Mouse (Mus musculus): ENCODE measurements around the gene Hnrnph3. TPM values are rescaled to one million over a fixed set of nuclear protein-coding genes. Genes with fewer than 3 reads are reported as not detected.

The Hnrnph3 gene
- polyA plus RNA-seq, 1 experiment from 2014 or later: 75.5 TPM

DNA sequence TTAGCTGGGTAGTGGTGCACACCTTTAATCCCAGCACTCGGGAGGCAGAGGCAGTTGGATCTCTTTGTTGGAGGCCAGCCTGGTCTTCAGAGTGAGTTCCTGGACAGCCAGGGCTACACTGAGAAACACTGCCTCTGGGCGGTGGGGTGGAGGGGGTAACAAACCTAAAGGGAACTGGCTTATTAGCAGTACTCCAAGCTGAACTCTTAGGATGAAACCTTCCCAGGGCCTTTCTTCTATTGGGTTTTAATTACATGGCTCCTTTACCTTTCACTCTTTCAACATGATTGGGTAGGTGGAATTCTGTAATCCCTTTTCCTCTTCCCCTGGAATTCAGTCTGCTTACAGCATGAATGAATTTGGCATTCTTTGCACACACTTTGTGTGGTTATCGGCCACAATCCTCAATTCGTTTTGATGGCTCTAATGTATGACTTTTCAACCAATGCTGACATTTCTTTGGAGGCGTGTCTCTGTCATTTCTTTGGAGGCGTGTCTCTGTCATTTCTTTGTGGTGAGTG is 1.5 kb upstream of the Hnrnph3 start:
- peak overlapping the region; percentile 99 for H3K27ac ChIP-seq (ENCODE audit: low read length)
- ATAC-seq (replicated peaks; ENCODE audit: extremely low read depth, insufficient read depth, low FRiP score): no peak
- H3K36me3 ChIP-seq (ENCODE audit: control insufficient read depth, insufficient read depth): no peaks in the 10 kb centered on the region
- WGBS: 80% methylated on average over 6 of the region's 6 CpGs
- peaks cover 21% of the 10 kb centered on the region for H3K4me1 ChIP-seq (ENCODE audit: control insufficient read depth, insufficient read depth, low read length)
- peak overlapping the region; percentile 84; the same call in 1 of the 2 replicates for H3K4me2 ChIP-seq (ENCODE audit: low read depth, low read length)
- H3K4me3 ChIP-seq (ENCODE audit: low read length): no peak overlapping the region
- H3K9me3 ChIP-seq (replicated peaks; ENCODE audit: control insufficient read depth, low read length): no peaks in the 10 kb centered on the region
- no peaks in the 10 kb centered on the region for H3K27me3 ChIP-seq (ENCODE audit: control insufficient read depth, insufficient read depth, low read length)
- no peak overlapping the region for H3K9ac ChIP-seq (ENCODE audit: low read length)

DNA sequence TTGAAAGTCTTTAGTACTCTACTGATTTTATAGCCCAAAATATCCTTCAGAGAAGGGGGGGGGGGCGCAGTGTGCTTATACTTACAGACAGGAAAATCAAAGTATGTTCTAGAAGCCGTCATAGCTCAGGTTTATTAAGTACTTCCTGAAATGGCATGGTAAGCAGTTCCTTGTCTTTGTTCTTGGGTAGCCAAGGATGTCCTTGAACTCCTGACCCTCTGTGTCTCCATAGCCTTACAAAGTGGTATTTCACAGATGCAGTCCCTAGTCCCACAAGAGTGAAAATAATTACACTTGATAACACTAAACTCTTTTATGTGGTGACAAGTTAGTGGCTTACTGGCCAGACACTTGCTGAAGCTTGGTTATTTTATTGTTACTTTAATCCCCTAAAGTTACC is 999 bp upstream of the Hnrnph3 start:
- H3K4me2 ChIP-seq (ENCODE audit: low read depth, low read length): peak overlapping the region; percentile 84
- peak overlapping the region; percentile 81 for H3K9ac ChIP-seq (ENCODE audit: low read length)
- H3K27ac ChIP-seq (ENCODE audit: low read length): peak overlapping the region; percentile 99
- peaks cover 24% of the 10 kb centered on the region for H3K4me1 ChIP-seq (ENCODE audit: control insufficient read depth, insufficient read depth, low read length)
- no peak for ATAC-seq (replicated peaks; ENCODE audit: extremely low read depth, insufficient read depth, low FRiP score)
- H3K4me3 ChIP-seq (ENCODE audit: low read length): peak overlapping the region; percentile 98
- no peaks in the 10 kb centered on the region for H3K36me3 ChIP-seq (ENCODE audit: control insufficient read depth, insufficient read depth)
- no peaks in the 10 kb centered on the region for H3K27me3 ChIP-seq (ENCODE audit: control insufficient read depth, insufficient read depth, low read length)
- 45% methylated on average over 2 of the region's 2 CpGs for WGBS
- no peaks in the 10 kb centered on the region for H3K9me3 ChIP-seq (replicated peaks; ENCODE audit: control insufficient read depth, low read length)

GRCm38 (mm10) chr10:63024580-63024910 is 528 bp upstream of the Hnrnph3 start:
- Histone ChIP-seq H3K9me3 (replicated peaks; ENCODE audit: control insufficient read depth, low read length) (no peaks in the 10 kb centered on the region), H3K27ac (ENCODE audit: low read length) (peak overlapping the region; percentile 99), H3K36me3 (ENCODE audit: control insufficient read depth, insufficient read depth) (no peaks in the 10 kb centered on the region), H3K27me3 (ENCODE audit: control insufficient read depth, insufficient read depth, low read length) (no peaks in the 10 kb centered on the region), H3K4me1 (ENCODE audit: control insufficient read depth, insufficient read depth, low read length) (peaks cover 25% of the 10 kb centered on the region), H3K9ac (ENCODE audit: low read length) (peak overlapping the region; percentile 81), H3K4me3 (ENCODE audit: low read length) (peak overlapping the region; percentile 98), H3K4me2 (ENCODE audit: low read depth, low read length) (peak overlapping the region; percentile 84)
- ATAC-seq (replicated peaks; ENCODE audit: extremely low read depth, insufficient read depth, low FRiP score): peak; percentile 63
- WGBS: under 1% methylated on average over 8 of the region's 8 CpGs

DNA sequence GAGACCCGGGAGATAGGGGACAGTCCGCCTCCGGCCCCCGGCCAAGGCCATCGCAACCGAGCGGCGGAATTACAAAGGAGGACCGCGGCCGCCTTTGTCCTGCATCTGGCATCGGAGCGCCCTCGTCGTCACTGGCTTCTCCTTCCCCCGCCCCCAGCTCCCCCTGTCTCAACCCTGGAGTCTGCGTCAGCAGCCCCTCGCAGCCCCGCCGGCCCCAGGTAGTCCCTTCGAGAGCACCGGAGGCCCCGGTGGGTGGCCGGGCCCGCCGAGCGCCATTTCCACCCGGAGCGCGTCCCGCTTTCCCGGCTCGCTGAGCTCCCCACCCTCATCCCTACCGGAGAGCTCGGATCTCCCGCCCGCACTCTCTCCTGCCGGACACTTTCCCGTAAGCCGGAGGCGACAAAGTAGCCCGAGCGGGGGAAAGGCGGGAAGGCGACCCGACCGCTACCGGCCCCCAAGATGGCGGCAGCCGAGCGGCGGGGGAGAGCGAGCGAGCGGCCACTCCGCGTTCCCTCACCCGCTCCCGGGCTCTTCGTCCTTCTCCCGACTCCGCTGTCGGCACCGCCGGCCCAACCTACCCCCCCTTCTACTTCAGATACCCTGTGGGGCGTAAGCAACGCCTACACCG is 782 bp downstream of the Hnrnph3 start:
- H3K9me3 ChIP-seq (replicated peaks; ENCODE audit: control insufficient read depth, low read length): no peaks in the 10 kb centered on the region
- under 1% methylated on average over 66 of the region's 68 CpGs for WGBS

DNA sequence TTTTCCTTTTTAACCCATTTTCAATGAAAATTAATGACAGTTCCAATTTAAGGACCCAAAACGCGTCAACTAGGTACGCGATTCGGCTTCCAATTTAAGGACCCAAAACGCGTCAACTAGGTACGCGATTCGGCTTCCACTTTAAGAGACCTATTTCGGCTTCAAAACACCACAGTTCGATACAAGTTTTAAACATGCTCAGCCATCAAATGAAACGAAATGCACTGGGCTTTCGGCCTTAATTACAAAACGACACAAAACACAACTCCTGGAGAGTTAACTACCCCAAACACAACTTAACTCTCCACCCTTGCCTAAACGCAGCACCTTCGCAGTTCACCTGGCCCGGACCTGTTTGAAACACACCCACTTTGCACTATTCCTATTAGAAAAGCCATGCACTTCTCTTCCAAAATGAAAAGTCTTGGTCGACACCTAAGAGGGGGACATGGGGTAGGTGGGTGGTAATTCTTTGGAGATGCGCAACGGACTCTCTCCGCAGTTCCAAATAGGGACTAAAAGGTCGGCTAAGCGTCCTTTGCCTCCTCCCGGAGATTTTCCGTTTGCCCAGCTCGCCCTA is 1.4 kb downstream of the Hnrnph3 start:
- peaks cover 29% of the 10 kb centered on the region for H3K4me1 ChIP-seq (ENCODE audit: control insufficient read depth, insufficient read depth, low read length)
- no peaks in the 10 kb centered on the region for H3K36me3 ChIP-seq (ENCODE audit: control insufficient read depth, insufficient read depth)
- peak overlapping the region; percentile 74 for H3K4me2 ChIP-seq (ENCODE audit: low read depth, low read length)
- WGBS: under 1% methylated on average over 27 of the region's 27 CpGs
- H3K9me3 ChIP-seq (replicated peaks; ENCODE audit: control insufficient read depth, low read length): no peaks in the 10 kb centered on the region
- H3K27ac ChIP-seq (ENCODE audit: low read length): peak overlapping the region; percentile 99
- peak overlapping the region; percentile 98 for H3K4me3 ChIP-seq (ENCODE audit: low read length)
- no peaks in the 10 kb centered on the region for H3K27me3 ChIP-seq (ENCODE audit: control insufficient read depth, insufficient read depth, low read length)
- peak overlapping the region; percentile 100 for H3K9ac ChIP-seq (ENCODE audit: low read length)
- no peak for ATAC-seq (replicated peaks; ENCODE audit: extremely low read depth, insufficient read depth, low FRiP score)

More for the DNA sequence above, 782 bp downstream of the Hnrnph3 start:
- Histone ChIP-seq H3K9ac (ENCODE audit: low read length) (peak overlapping the region; percentile 100), H3K4me1 (ENCODE audit: control insufficient read depth, insufficient read depth, low read length) (peaks cover 29% of the 10 kb centered on the region), H3K4me3 (ENCODE audit: low read length) (peak overlapping the region; percentile 98), H3K27ac (ENCODE audit: low read length) (peak overlapping the region; percentile 99), H3K4me2 (ENCODE audit: low read depth, low read length) (peak overlapping the region; percentile 74), H3K27me3 (ENCODE audit: control insufficient read depth, insufficient read depth, low read length) (no peaks in the 10 kb centered on the region), H3K36me3 (ENCODE audit: control insufficient read depth, insufficient read depth) (no peaks in the 10 kb centered on the region)
- peak; percentile 34 for ATAC-seq (replicated peaks; ENCODE audit: extremely low read depth, insufficient read depth, low FRiP score)

DNA sequence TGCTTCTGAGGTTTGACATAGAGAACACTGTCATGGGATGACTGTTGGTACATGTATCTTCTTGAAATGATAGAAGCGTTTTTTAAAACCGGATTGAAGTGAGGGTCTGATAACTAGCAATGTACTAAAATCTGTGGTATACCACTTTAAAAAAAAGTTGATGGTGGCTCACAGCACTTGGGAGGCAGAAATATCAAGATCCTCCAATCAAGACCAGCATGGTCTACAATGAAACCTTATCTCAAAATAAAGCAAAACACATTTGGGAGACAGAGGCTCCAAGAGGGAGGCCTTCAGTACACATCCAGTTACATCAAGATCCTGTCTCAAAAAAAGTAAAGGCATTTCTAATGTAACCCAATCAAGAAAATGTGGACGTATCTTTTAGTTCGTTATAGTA is 2.3 kb downstream of the Hnrnph3 start:
- H3K4me3 ChIP-seq (ENCODE audit: low read length): peak overlapping the region; percentile 98
- peaks cover 29% of the 10 kb centered on the region for H3K4me1 ChIP-seq (ENCODE audit: control insufficient read depth, insufficient read depth, low read length)
- H3K27me3 ChIP-seq (ENCODE audit: control insufficient read depth, insufficient read depth, low read length): no peaks in the 10 kb centered on the region
- WGBS: 30% methylated on average over 4 of the region's 4 CpGs
- peaks cover 7% of the 10 kb centered on the region for H3K36me3 ChIP-seq (ENCODE audit: control insufficient read depth, insufficient read depth)
- H3K4me2 ChIP-seq (ENCODE audit: low read depth, low read length): peak overlapping the region; percentile 74
- no peak overlapping the region; the same call in 1 of the 2 replicates for H3K27ac ChIP-seq (ENCODE audit: low read length)
- peak overlapping the region; percentile 100 for H3K9ac ChIP-seq (ENCODE audit: low read length)
- H3K9me3 ChIP-seq (replicated peaks; ENCODE audit: control insufficient read depth, low read length): no peaks in the 10 kb centered on the region
- no peak for ATAC-seq (replicated peaks; ENCODE audit: extremely low read depth, insufficient read depth, low FRiP score)

- Histone ChIP-seq H3K4me3 (ENCODE audit: low read length) (no peak overlapping the region), H3K9ac (ENCODE audit: low read length) (no peak overlapping the region), H3K4me2 (ENCODE audit: low read depth, low read length) (no peak overlapping the region), H3K36me3 (ENCODE audit: control insufficient read depth, insufficient read depth) (peaks cover 20% of the 10 kb centered on the region), H3K9me3 (replicated peaks; ENCODE audit: control insufficient read depth, low read length) (no peaks in the 10 kb centered on the region), H3K27me3 (ENCODE audit: control insufficient read depth, insufficient read depth, low read length) (no peaks in the 10 kb centered on the region), H3K27ac (ENCODE audit: low read length) (no peak overlapping the region), H3K4me1 (ENCODE audit: control insufficient read depth, insufficient read depth, low read length) (peaks cover 19% of the 10 kb centered on the region)
- no peak for ATAC-seq (replicated peaks; ENCODE audit: extremely low read depth, insufficient read depth, low FRiP score)
- 87% methylated on average over 6 of the region's 6 CpGs for WGBS
These were observed 4.7 kb downstream of the Hnrnph3 start for GRCm38 (mm10) chr10:63019304-63019703.

- ATAC-seq (replicated peaks; ENCODE audit: extremely low read depth, insufficient read depth, low FRiP score): no peak
- WGBS: 89% methylated on average over 9 of the region's 9 CpGs
These were observed 9.8 kb downstream of the Hnrnph3 start for GRCm38 (mm10) chr10:63014168-63014567.

GRCm38 (mm10) chr10:63013476-63013875 is 10.5 kb downstream of the Hnrnph3 start:
- no peak overlapping the region for H3K4me2 ChIP-seq (ENCODE audit: low read depth, low read length)
- H3K27me3 ChIP-seq (ENCODE audit: control insufficient read depth, insufficient read depth, low read length): no peaks in the 10 kb centered on the region
- no peaks in the 10 kb centered on the region for H3K9me3 ChIP-seq (replicated peaks; ENCODE audit: control insufficient read depth, low read length)
- H3K4me3 ChIP-seq (ENCODE audit: low read length): no peak overlapping the region
- no peaks in the 10 kb centered on the region for H3K4me1 ChIP-seq (ENCODE audit: control insufficient read depth, insufficient read depth, low read length)
- WGBS: 61% methylated on average over 3 of the region's 3 CpGs
- peaks cover 57% of the 10 kb centered on the region for H3K36me3 ChIP-seq (ENCODE audit: control insufficient read depth, insufficient read depth)
- ATAC-seq (replicated peaks; ENCODE audit: extremely low read depth, insufficient read depth, low FRiP score): no peak
- H3K9ac ChIP-seq (ENCODE audit: low read length): no peak overlapping the region
- no peak overlapping the region for H3K27ac ChIP-seq (ENCODE audit: low read length)

More at GRCm38 (mm10) chr10:63014168-63014567, 9.8 kb downstream of the Hnrnph3 start:
- Histone ChIP-seq H3K4me2 (ENCODE audit: low read depth, low read length) (no peak overlapping the region), H3K9me3 (replicated peaks; ENCODE audit: control insufficient read depth, low read length) (no peaks in the 10 kb centered on the region), H3K36me3 (ENCODE audit: control insufficient read depth, insufficient read depth) (peaks cover 54% of the 10 kb centered on the region), H3K27ac (ENCODE audit: low read length) (no peak overlapping the region), H3K27me3 (ENCODE audit: control insufficient read depth, insufficient read depth, low read length) (no peaks in the 10 kb centered on the region), H3K4me3 (ENCODE audit: low read length) (no peak overlapping the region), H3K4me1 (ENCODE audit: control insufficient read depth, insufficient read depth, low read length) (peaks cover 3% of the 10 kb centered on the region; the same call in 1 of the 2 replicates), H3K9ac (ENCODE audit: low read length) (no peak overlapping the region)

Measured in heart, embryonic 16.5 days (tissue).